Mouse (Mus musculus) hindbrain, embryonic 12.5 days (tissue): ENCODE results near the gene S100a2. TPM values are rescaled to one million over a fixed set of nuclear protein-coding genes. Genes with fewer than 3 reads are reported as not detected.

Experiments used
- ATAC-seq: fragments of 200-750 bp; cut with Nextera tagmentation; 2 replicates; pipeline ENCODE4 v1.8.0; 2017; ENCODE audit warnings: moderate TSS enrichment; ENCODE audit not compliant: low FRiP score
- H3K27ac ChIP-seq: fragments of 300-500 bp; sonication (generic); 2 replicates; pipeline ENCODE4 v1.5.1; 2016; ENCODE audit warnings: mild to moderate bottlenecking
- H3K27me3 ChIP-seq: fragments of 300-500 bp; sonication (generic); 2 replicates; pipeline ENCODE4 v1.6.1; 2016; ENCODE audit warnings: mild to moderate bottlenecking
- H3K36me3 ChIP-seq: fragments of 300-500 bp; sonication (generic); 2 replicates; pipeline ENCODE4 v1.6.1; 2016; ENCODE audit warnings: mild to moderate bottlenecking
- H3K4me1 ChIP-seq: fragments of 300-500 bp; sonication (generic); 2 replicates; pipeline ENCODE4 v1.6.1; 2016
- H3K4me2 ChIP-seq: fragments of 300-500 bp; sonication (generic); replicated peaks from 2 replicates; pipeline ENCODE4 v1.6.1; 2016; ENCODE audit warnings: mild to moderate bottlenecking
- H3K4me3 ChIP-seq: fragments of 300-500 bp; sonication (generic); 2 replicates; pipeline ENCODE4 v1.5.1; 2016; ENCODE audit warnings: mild to moderate bottlenecking
- H3K9ac ChIP-seq: fragments of 300-500 bp; sonication (generic); 2 replicates; pipeline ENCODE4 v1.6.1; 2016; ENCODE audit warnings: mild to moderate bottlenecking, moderate library complexity
- H3K9me3 ChIP-seq: fragments of 300-500 bp; sonication (generic); replicated peaks from 2 replicates; pipeline ENCODE4 v1.6.1; 2016; ENCODE audit warnings: mild to moderate bottlenecking
- WGBS: fragments of 180-500 bp; shearing (Covaris S2); methylation state at CpG from one replicate; pipeline ENCODE4 v1.1.7; 2016; 5-methylcytosine and 5-hydroxymethylcytosine counted together
- polyA plus RNA-seq: library from polyadenylated mRNA; unstranded; fragments of >200 nt; fragmentation: Nextera tagmentation; extraction: Ambion mirVana; gene quantifications from 2 replicates; pipeline ENCODE4 v1.2.1, GENCODE M21; 2016

Gene S100a2
- polyA plus RNA-seq, 1 experiment from 2014 or later, result not detected

GRCm38 (mm10) chr3:90599401-90599800 is 9.4 kb downstream of the S100a2 start:
- Histone ChIP-seq H3K27ac (no peak overlapping the region), H3K27me3 (no peaks in the 10 kb centered on the region), H3K4me3 (no peak overlapping the region), H3K36me3 (no peaks in the 10 kb centered on the region), H3K9me3 (no peaks in the 10 kb centered on the region), H3K4me1 (peaks cover 3% of the 10 kb centered on the region; the same call in 1 of the 2 replicates), H3K9ac (no peak overlapping the region), H3K4me2 (no peak overlapping the region)
- 75% methylated on average over 3 of the region's 3 CpGs for WGBS
- ATAC-seq, result no peak

DNA sequence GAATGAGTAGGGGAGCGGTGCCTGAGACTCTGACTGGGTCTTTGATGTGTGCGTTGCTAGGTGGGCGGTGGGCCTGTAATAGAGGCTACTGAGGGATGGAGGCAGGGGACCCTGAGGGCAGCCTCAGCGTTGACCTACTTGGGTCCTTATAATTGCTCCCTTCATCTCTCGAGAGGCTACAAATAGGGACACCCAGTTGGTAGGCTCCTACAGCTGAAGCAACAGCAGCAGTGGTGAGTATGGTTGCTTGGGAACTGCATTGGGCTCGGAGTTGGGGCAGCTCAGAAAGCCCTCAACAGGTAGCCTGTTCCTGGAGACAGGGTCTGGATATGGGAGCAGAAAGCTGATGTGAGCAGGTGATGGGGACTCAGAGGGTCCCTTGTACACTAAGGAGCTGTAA is 10.0 kb downstream of the S100a2 start:
- 82% methylated on average over 6 of the region's 6 CpGs for WGBS
- Histone ChIP-seq H3K36me3 (no peaks in the 10 kb centered on the region), H3K27ac (no peak overlapping the region), H3K9ac (no peak overlapping the region), H3K9me3 (no peaks in the 10 kb centered on the region), H3K4me1 (peaks cover 4% of the 10 kb centered on the region; the same call in 1 of the 2 replicates), H3K27me3 (no peaks in the 10 kb centered on the region), H3K4me3 (no peak overlapping the region), H3K4me2 (no peak overlapping the region)
- no peak for ATAC-seq

GRCm38 (mm10) chr3:90600458-90601195 is 10.6 kb downstream of the S100a2 start:
- no peak overlapping the region for H3K27ac ChIP-seq
- ATAC-seq, result no peak
- H3K36me3 ChIP-seq, result no peaks in the 10 kb centered on the region
- no peak overlapping the region for H3K4me3 ChIP-seq
- H3K27me3 ChIP-seq, result no peaks in the 10 kb centered on the region
- peaks cover 4% of the 10 kb centered on the region; the same call in 1 of the 2 replicates for H3K4me1 ChIP-seq
- 83% methylated on average over 8 of the region's 8 CpGs for WGBS
- no peak overlapping the region for H3K9ac ChIP-seq
- H3K9me3 ChIP-seq, result no peaks in the 10 kb centered on the region
- no peak overlapping the region for H3K4me2 ChIP-seq

GRCm38 (mm10) chr3:90601486-90602110 is 11.6 kb downstream of the S100a2 start, which contains the start of gene Gm42674:
Gene Gm42674, plus strand, starts transcription at chr3:90601904.
- no peak within 1 kb of the TSS for H3K4me2 ChIP-seq
- no peak within 1 kb of the TSS for H3K4me3 ChIP-seq
- no peak within 1 kb of the TSS for H3K9ac ChIP-seq
- ATAC-seq, result no peak
- 83% methylated on average over 11 of the region's 11 CpGs for WGBS
- no peak within 1 kb of the TSS for H3K27ac ChIP-seq
- H3K9me3 ChIP-seq, result no peaks in the 10 kb centered on the region
- peaks cover 4% of the 10 kb centered on the region; the same call in 1 of the 2 replicates for H3K4me1 ChIP-seq
- H3K27me3 ChIP-seq, result no peaks in the 10 kb centered on the region
- H3K36me3 ChIP-seq, result no peaks in the 10 kb centered on the region

- no peaks in the 10 kb centered on the region for H3K27me3 ChIP-seq
- ATAC-seq, result no peak
- no peaks in the 10 kb centered on the region for H3K9me3 ChIP-seq
- H3K4me1 ChIP-seq, result peaks cover 4% of the 10 kb centered on the region; the same call in 1 of the 2 replicates
- H3K27ac ChIP-seq, result no peak within 1 kb of the TSS; the same call in 1 of the 2 replicates
- 67% methylated on average over 3 of the region's 3 CpGs for WGBS
- no peak within 1 kb of the TSS for H3K4me3 ChIP-seq
- no peak within 1 kb of the TSS for H3K9ac ChIP-seq
- no peaks in the 10 kb centered on the region for H3K36me3 ChIP-seq
- H3K4me2 ChIP-seq, result no peak within 1 kb of the TSS
Measured at GRCm38 (mm10) chr3:90603623-90604022, 13.6 kb downstream of the S100a2 start, which contains the start of gene S100a4. Gene S100a4, plus strand, starts transcription at chr3:90603771.

- Histone ChIP-seq H3K4me2 (no peak overlapping the region), H3K9me3 (no peaks in the 10 kb centered on the region), H3K4me1 (peaks cover 4% of the 10 kb centered on the region; the same call in 1 of the 2 replicates), H3K27ac (no peak overlapping the region; the same call in 1 of the 2 replicates), H3K36me3 (no peaks in the 10 kb centered on the region), H3K4me3 (no peak overlapping the region), H3K9ac (no peak overlapping the region), H3K27me3 (no peaks in the 10 kb centered on the region)
- ATAC-seq, result peak; percentile 61
- 58% methylated on average over 4 of the region's 4 CpGs for WGBS
Measured at GRCm38 (mm10) chr3:90604416-90604815, 14.4 kb downstream of the S100a2 start.

- Histone ChIP-seq H3K4me2 (no peak overlapping the region), H3K27ac (no peak overlapping the region), H3K36me3 (no peaks in the 10 kb centered on the region), H3K4me3 (no peak overlapping the region), H3K9ac (no peak overlapping the region), H3K4me1 (peaks cover 4% of the 10 kb centered on the region; the same call in 1 of the 2 replicates), H3K9me3 (no peaks in the 10 kb centered on the region), H3K27me3 (no peaks in the 10 kb centered on the region)
- ATAC-seq, result no peak
- WGBS, result 87% methylated on average over 3 of the region's 3 CpGs
Measured at GRCm38 (mm10) chr3:90605049-90605448, 15.0 kb downstream of the S100a2 start.

GRCm38 (mm10) chr3:90605736-90606135 is 15.7 kb downstream of the S100a2 start:
- Histone ChIP-seq H3K36me3 (no peaks in the 10 kb centered on the region), H3K4me1 (peaks cover 4% of the 10 kb centered on the region; the same call in 1 of the 2 replicates), H3K27ac (no peak overlapping the region), H3K9me3 (no peaks in the 10 kb centered on the region), H3K4me3 (no peak overlapping the region), H3K4me2 (no peak overlapping the region), H3K9ac (no peak overlapping the region), H3K27me3 (no peaks in the 10 kb centered on the region)
- no peak for ATAC-seq
- 87% methylated on average over 2 of the region's 2 CpGs for WGBS

DNA sequence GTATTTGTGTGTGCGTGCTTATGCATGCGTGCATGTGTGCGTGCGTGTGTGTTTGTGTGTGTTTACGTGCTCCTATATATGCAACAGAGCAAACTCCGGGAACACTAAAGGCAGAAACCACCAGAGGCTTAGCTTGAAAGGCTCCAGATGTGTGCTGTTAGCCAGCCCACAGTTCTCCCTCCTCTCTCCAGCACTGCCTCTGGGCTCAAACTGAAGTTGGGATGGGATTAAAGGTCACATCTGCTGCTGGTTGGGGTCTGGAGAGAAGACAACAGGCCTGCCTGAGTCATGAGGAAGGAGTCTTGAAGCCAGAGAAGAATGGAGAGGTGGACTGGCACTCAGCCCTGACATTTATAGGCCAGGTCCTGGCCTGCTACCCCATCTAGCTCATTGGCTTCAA is 16.1 kb downstream of the S100a2 start:
- no peak overlapping the region for H3K4me2 ChIP-seq
- peaks cover 4% of the 10 kb centered on the region; the same call in 1 of the 2 replicates for H3K4me1 ChIP-seq
- 85% methylated on average over 6 of the region's 6 CpGs for WGBS
- H3K36me3 ChIP-seq, result no peaks in the 10 kb centered on the region
- no peak overlapping the region for H3K9ac ChIP-seq
- ATAC-seq, result no peak
- no peak overlapping the region for H3K4me3 ChIP-seq
- no peaks in the 10 kb centered on the region for H3K9me3 ChIP-seq
- H3K27ac ChIP-seq, result no peak overlapping the region
- no peaks in the 10 kb centered on the region for H3K27me3 ChIP-seq

- no peak overlapping the region for H3K9ac ChIP-seq
- ATAC-seq, result no peak
- no peak overlapping the region for H3K4me3 ChIP-seq
- WGBS, result 82% methylated on average over 3 of the region's 3 CpGs
- H3K4me2 ChIP-seq, result no peak overlapping the region
- H3K4me1 ChIP-seq, result peaks cover 4% of the 10 kb centered on the region; the same call in 1 of the 2 replicates
- no peaks in the 10 kb centered on the region for H3K9me3 ChIP-seq
- no peaks in the 10 kb centered on the region for H3K27me3 ChIP-seq
- H3K27ac ChIP-seq, result no peak overlapping the region
- no peaks in the 10 kb centered on the region for H3K36me3 ChIP-seq
Measured at GRCm38 (mm10) chr3:90607361-90607760, 17.3 kb downstream of the S100a2 start.

GRCm38 (mm10) chr3:90608223-90608622 is 18.2 kb downstream of the S100a2 start, which contains the start of gene S100a5:
Gene S100a5, plus strand, starts transcription at chr3:90608523.
- Histone ChIP-seq H3K27me3 (0 out of 2 replicates have a peak, but pooled peaks cover 3% of the 10 kb centered on the region), H3K4me3 (no peak within 1 kb of the TSS), H3K4me1 (peaks cover 10% of the 10 kb centered on the region), H3K9ac (no peak within 1 kb of the TSS), H3K36me3 (no peaks in the 10 kb centered on the region), H3K9me3 (no peaks in the 10 kb centered on the region), H3K4me2 (no peak within 1 kb of the TSS), H3K27ac (no peak within 1 kb of the TSS)
- ATAC-seq, result no peak
- WGBS, result 68% methylated on average over 3 of the region's 3 CpGs

DNA sequence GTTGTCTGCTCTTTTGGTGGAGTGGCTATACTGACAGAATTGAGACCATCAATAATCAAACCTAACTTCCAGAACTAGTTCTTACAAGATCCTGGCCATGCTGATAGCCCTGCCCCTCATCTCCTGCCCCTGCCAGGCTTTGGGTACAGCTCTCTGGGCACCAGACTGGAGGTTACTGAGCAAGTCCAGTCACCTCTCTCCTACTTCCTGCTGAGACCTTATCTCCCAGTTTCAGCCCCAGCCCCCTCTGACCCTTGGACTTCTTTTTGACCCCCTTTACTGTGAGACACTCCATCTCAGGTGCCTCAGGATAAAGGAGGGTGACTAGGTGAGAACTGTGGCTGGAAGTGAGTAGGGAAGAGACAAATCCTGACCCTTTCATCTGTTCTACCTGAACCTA is 19.1 kb downstream of the S100a2 start:
- Histone ChIP-seq H3K27me3 (0 out of 2 replicates have a peak, but pooled peaks cover 9% of the 10 kb centered on the region), H3K36me3 (no peaks in the 10 kb centered on the region), H3K27ac (no peak overlapping the region), H3K9me3 (no peaks in the 10 kb centered on the region), H3K4me3 (no peak overlapping the region), H3K4me1 (peaks cover 10% of the 10 kb centered on the region), H3K9ac (no peak overlapping the region), H3K4me2 (no peak overlapping the region)
- ATAC-seq, result no peak
